Mouse (Mus musculus) lung, postnatal 0 days (tissue): ENCODE data around the gene Cdc14b. TPM values are rescaled to one million over a fixed set of nuclear protein-coding genes. Genes with fewer than 3 reads are reported as not detected.
A peak's percentile ranks its signal among the peaks of the same experiment; 100 is the strongest.

Source experiments
- ATAC-seq: fragments of 200-750 bp; cut with Nextera tagmentation; 2 replicates; pipeline ENCODE4 v1.8.0; 2017; ENCODE audit warnings: moderate library complexity
- DNase-seq: peaks from one replicate; pipeline ENCODE4 v3.0.0-alpha.2; 2016; ENCODE audit warnings: low spot score
- H3K27ac ChIP-seq: fragments of 300-500 bp; sonication (generic); 2 replicates; pipeline ENCODE4 v1.5.1; 2014; ENCODE audit warnings: antibody characterized with exemption, mild to moderate bottlenecking, low read length, mixed read lengths
- H3K27me3 ChIP-seq: fragments of 300-500 bp; sonication (generic); replicated peaks from 2 replicates; pipeline ENCODE4 v1.6.1; 2014; ENCODE audit warnings: low read length, mixed read lengths; ENCODE audit not compliant: insufficient read depth
- H3K36me3 ChIP-seq: fragments of 300-500 bp; sonication (generic); 2 replicates; pipeline ENCODE4 v1.6.1; 2014; ENCODE audit warnings: low read length, mixed read lengths; ENCODE audit not compliant: insufficient read depth
- H3K4me1 ChIP-seq: fragments of 300-500 bp; sonication (generic); 2 replicates; pipeline ENCODE4 v1.6.1; 2014; ENCODE audit warnings: antibody characterized with exemption, low read depth, low read length, mixed read lengths; ENCODE audit not compliant: insufficient read depth
- H3K4me2 ChIP-seq: fragments of 300-500 bp; sonication (generic); replicated peaks from 2 replicates; pipeline ENCODE4 v1.6.1; 2014; ENCODE audit warnings: low read depth, mild to moderate bottlenecking, low read length, moderate library complexity, mixed read lengths
- H3K4me3 ChIP-seq: fragments of 300-500 bp; sonication (generic); 2 replicates; pipeline ENCODE4 v1.5.1; 2014; ENCODE audit warnings: low read depth, low read length
- H3K9ac ChIP-seq: fragments of 300-500 bp; sonication (generic); replicated peaks from 2 replicates; pipeline ENCODE4 v1.6.1; 2014; ENCODE audit warnings: low read depth, mild to moderate bottlenecking
- H3K9me3 ChIP-seq: fragments of 300-500 bp; sonication (generic); 2 replicates; pipeline ENCODE4 v1.6.1; 2016; ENCODE audit warnings: low read length, mixed read lengths
- CTCF ChIP-seq: IDR thresholded peaks from 2 replicates; pipeline ENCODE4 v1.5.1; 2016; ENCODE audit warnings: antibody characterized with exemption, mild to moderate bottlenecking
- EP300 ChIP-seq: IDR thresholded peaks from 2 replicates; pipeline ENCODE4 v1.6.1; 2016; ENCODE audit warnings: antibody characterized with exemption, mild to moderate bottlenecking, control low read depth
- WGBS: fragments of 180-500 bp; shearing (Covaris S2); extraction: QIAGEN DNeasy Blood & Tissue Kit; methylation state at CpG from one replicate; pipeline ENCODE4 v1.1.7; 2014; 5-methylcytosine and 5-hydroxymethylcytosine counted together
- polyA plus RNA-seq: library from polyadenylated mRNA; unstranded; fragments of >200 nt; fragmentation: Nextera tagmentation; extraction: Ambion mirVana; gene quantifications from 2 replicates; pipeline ENCODE4 v1.2.1, GENCODE M21; 2015

The Cdc14b gene
- polyA plus RNA-seq, 1 experiment from 2014 or later: 4.7 TPM

GRCm38 (mm10) chr13:64253697-64254096 is 21.4 kb downstream of the Cdc14b start:
- ATAC-seq (no peak), DNase-seq (no peak)
- Histone ChIP-seq H3K9me3 (no peaks in the 10 kb centered on the region), H3K36me3 (no peaks in the 10 kb centered on the region), H3K9ac (no peak overlapping the region), H3K4me2 (no peak overlapping the region), H3K4me1 (0 out of 2 replicates have a peak, but pooled peaks cover 5% of the 10 kb centered on the region), H3K4me3 (no peak overlapping the region), H3K27me3 (no peaks in the 10 kb centered on the region), H3K27ac (no peak overlapping the region)
- TF ChIP-seq EP300 (no peak), CTCF (no peak)

- Histone ChIP-seq H3K27ac (no peak overlapping the region), H3K4me2 (no peak overlapping the region), H3K9ac (no peak overlapping the region), H3K36me3 (no peaks in the 10 kb centered on the region), H3K9me3 (no peaks in the 10 kb centered on the region), H3K4me3 (no peak overlapping the region), H3K4me1 (peaks cover 10% of the 10 kb centered on the region; the same call in 1 of the 2 replicates), H3K27me3 (no peaks in the 10 kb centered on the region)
- WGBS: 60% methylated on average over 5 of the region's 5 CpGs
- DNase-seq (peak; percentile 22), ATAC-seq (no peak)
- TF ChIP-seq CTCF (no peak), EP300 (no peak)
These were observed 22.9 kb downstream of the Cdc14b start for GRCm38 (mm10) chr13:64252147-64252546.

GRCm38 (mm10) chr13:64250363-64250762 is 24.7 kb downstream of the Cdc14b start:
- H3K27ac ChIP-seq: no peak overlapping the region
- no peaks in the 10 kb centered on the region for H3K9me3 ChIP-seq
- H3K36me3 ChIP-seq: no peaks in the 10 kb centered on the region
- TF ChIP-seq CTCF (peak; percentile 71), EP300 (no peak)
- H3K9ac ChIP-seq: no peak overlapping the region
- H3K27me3 ChIP-seq: no peaks in the 10 kb centered on the region
- no peak overlapping the region for H3K4me3 ChIP-seq
- H3K4me2 ChIP-seq: no peak overlapping the region
- no peak for ATAC-seq
- peaks cover 10% of the 10 kb centered on the region; the same call in 1 of the 2 replicates for H3K4me1 ChIP-seq
- WGBS: 16% methylated on average over 1 of the region's 1 CpGs
- DNase-seq: peak; percentile 59

GRCm38 (mm10) chr13:64248775-64249524 is 26.1 kb downstream of the Cdc14b start:
- peak; percentile 83 for DNase-seq
- H3K36me3 ChIP-seq: no peaks in the 10 kb centered on the region
- TF ChIP-seq CTCF: peak; percentile 96
- no peak for TF ChIP-seq EP300
- H3K4me2 ChIP-seq: peak overlapping the region; percentile 91
- H3K4me3 ChIP-seq: peak overlapping the region; percentile 53
- H3K27me3 ChIP-seq: no peaks in the 10 kb centered on the region
- peak; percentile 89 for ATAC-seq
- H3K9me3 ChIP-seq: no peaks in the 10 kb centered on the region
- 8% methylated on average over 21 of the region's 22 CpGs for WGBS
- H3K27ac ChIP-seq: peak overlapping the region; percentile 34; the same call in 1 of the 2 replicates
- peaks cover 10% of the 10 kb centered on the region; the same call in 1 of the 2 replicates for H3K4me1 ChIP-seq
- H3K9ac ChIP-seq: peak overlapping the region; percentile 62

GRCm38 (mm10) chr13:64248161-64248774 is 26.8 kb downstream of the Cdc14b start:
- TF ChIP-seq CTCF (no peak), EP300 (peak; percentile 46; the same call in 1 of the 2 replicates)
- peak overlapping the region; percentile 34; the same call in 1 of the 2 replicates for H3K27ac ChIP-seq
- peaks cover 10% of the 10 kb centered on the region; the same call in 1 of the 2 replicates for H3K4me1 ChIP-seq
- H3K36me3 ChIP-seq: no peaks in the 10 kb centered on the region
- H3K4me3 ChIP-seq: peak overlapping the region; percentile 53
- DNase-seq (peak; percentile 83), ATAC-seq (peak; percentile 93)
- WGBS: 3% methylated on average over 24 of the region's 24 CpGs
- H3K27me3 ChIP-seq: no peaks in the 10 kb centered on the region
- peak overlapping the region; percentile 62 for H3K9ac ChIP-seq
- H3K4me2 ChIP-seq: peak overlapping the region; percentile 91
- H3K9me3 ChIP-seq: no peaks in the 10 kb centered on the region

- Histone ChIP-seq H3K27ac (no peak overlapping the region), H3K36me3 (no peaks in the 10 kb centered on the region), H3K9me3 (no peaks in the 10 kb centered on the region), H3K9ac (no peak overlapping the region), H3K4me1 (peaks cover 10% of the 10 kb centered on the region; the same call in 1 of the 2 replicates), H3K4me3 (no peak overlapping the region), H3K4me2 (no peak overlapping the region), H3K27me3 (no peaks in the 10 kb centered on the region)
- WGBS: 79% methylated on average over 12 of the region's 12 CpGs
- no peak for TF ChIP-seq EP300
- TF ChIP-seq CTCF: no peak
- ATAC-seq (no peak), DNase-seq (no peak)
These were observed 29.0 kb downstream of the Cdc14b start for GRCm38 (mm10) chr13:64246106-64246505.
